Mouse (Mus musculus) neural tube, embryonic 15.5 days (tissue): ENCODE measurements around the gene Plcd3. TPM values are rescaled to one million over a fixed set of nuclear protein-coding genes. Genes with fewer than 3 reads are reported as not detected.

Experiments used
- ATAC-seq: fragments of 200-750 bp; cut with Nextera tagmentation; 2 replicates; pipeline ENCODE4 v1.8.0; 2017; ENCODE audit warnings: mild to moderate bottlenecking, moderate TSS enrichment, moderate library complexity; ENCODE audit not compliant: low FRiP score
- H3K27ac ChIP-seq: fragments of 300-500 bp; sonication (generic); replicated peaks from 2 replicates; pipeline ENCODE4 v1.5.1; 2015; ENCODE audit warnings: mild to moderate bottlenecking, inconsistent platforms
- H3K27me3 ChIP-seq: fragments of 300-500 bp; sonication (generic); replicated peaks from 2 replicates; pipeline ENCODE4 v1.6.1; 2015; ENCODE audit warnings: inconsistent platforms
- H3K36me3 ChIP-seq: fragments of 300-500 bp; sonication (generic); 2 replicates; pipeline ENCODE4 v1.6.1; 2015; ENCODE audit warnings: inconsistent platforms
- H3K4me1 ChIP-seq: fragments of 300-500 bp; sonication (generic); 2 replicates; pipeline ENCODE4 v1.6.1; 2015; ENCODE audit warnings: inconsistent platforms
- H3K4me2 ChIP-seq: fragments of 300-500 bp; sonication (generic); 2 replicates; pipeline ENCODE4 v1.6.1; 2015; ENCODE audit warnings: inconsistent platforms, mild to moderate bottlenecking, moderate library complexity
- H3K4me3 ChIP-seq: fragments of 300-500 bp; sonication (generic); replicated peaks from 2 replicates; pipeline ENCODE4 v1.5.1; 2015; ENCODE audit warnings: mild to moderate bottlenecking, inconsistent platforms
- H3K9ac ChIP-seq: fragments of 300-500 bp; sonication (generic); replicated peaks from 2 replicates; pipeline ENCODE4 v1.6.1; 2015; ENCODE audit warnings: mild to moderate bottlenecking, inconsistent platforms
- H3K9me3 ChIP-seq: fragments of 300-500 bp; sonication (generic); replicated peaks from 2 replicates; pipeline ENCODE4 v1.6.1; 2016; ENCODE audit warnings: inconsistent platforms
- WGBS: fragments of 180-500 bp; shearing (Covaris S2); methylation state at CpG from one replicate; pipeline ENCODE4 v1.1.7; 2015; ENCODE audit warnings: mixed read lengths; 5-methylcytosine and 5-hydroxymethylcytosine counted together
- polyA plus RNA-seq: library from polyadenylated mRNA; unstranded; fragments of >200 nt; fragmentation: Nextera tagmentation; extraction: Ambion mirVana; gene quantifications from 2 replicates; pipeline ENCODE4 v1.2.1, GENCODE M21; 2015

Plcd3 gene
- polyA plus RNA-seq: 3.2 and 3.4 TPM in 2 replicates

DNA sequence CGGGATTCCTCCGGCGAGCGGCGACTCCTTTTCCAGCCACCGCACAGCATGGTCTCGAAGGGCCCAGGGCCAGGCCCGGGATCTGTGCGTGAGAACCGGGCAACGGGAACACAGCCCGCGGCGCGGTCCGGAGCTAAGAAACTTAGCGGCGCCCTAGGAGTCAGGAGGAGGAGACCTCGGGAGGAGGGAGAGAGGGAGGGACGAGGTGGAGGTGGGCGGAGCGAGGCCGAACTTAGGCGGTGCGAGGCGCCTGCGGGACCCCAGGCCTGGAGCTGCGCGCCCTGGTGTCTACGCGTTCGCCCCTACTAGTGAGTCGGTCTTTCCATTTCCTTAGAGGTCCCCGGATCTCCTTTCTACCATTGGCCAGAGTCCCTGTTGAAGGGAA lies at the start of gene Plcd3, which contains the start of gene Acbd4:
TSS of gene Plcd3 (minus strand) at position 178 of the 385 bp plus-strand sequence.
TSS of gene Acbd4 (plus strand) at position 202 of the 385 bp plus-strand sequence.
- Histone ChIP-seq H3K9me3 (no peaks in the 10 kb centered on the region), H3K4me3 (peak within 1 kb of the TSS; percentile 52), H3K27ac (no peak within 1 kb of the TSS), H3K9ac (peak within 1 kb of the TSS; percentile 44), H3K27me3 (peaks cover 50% of the 10 kb centered on the region), H3K4me1 (peaks cover 26% of the 10 kb centered on the region), H3K4me2 (peak within 1 kb of the TSS; percentile 92), H3K36me3 (no peaks in the 10 kb centered on the region)
- peak; percentile 58 for ATAC-seq
- under 1% methylated on average over 34 of the region's 34 CpGs for WGBS

GRCm38 (mm10) chr11:103149771-103150170 lies 48.3 kb upstream of the Plcd3 start:
- 97% methylated on average over 4 of the region's 4 CpGs for WGBS
- Histone ChIP-seq H3K4me3 (no peak overlapping the region), H3K4me1 (0 out of 2 replicates have a peak, but pooled peaks cover 6% of the 10 kb centered on the region), H3K9ac (no peak overlapping the region), H3K36me3 (no peaks in the 10 kb centered on the region), H3K4me2 (no peak overlapping the region), H3K9me3 (no peaks in the 10 kb centered on the region), H3K27ac (no peak overlapping the region), H3K27me3 (no peaks in the 10 kb centered on the region)
- no peak for ATAC-seq

- Histone ChIP-seq H3K9me3 (no peaks in the 10 kb centered on the region), H3K9ac (no peak overlapping the region), H3K27me3 (no peaks in the 10 kb centered on the region), H3K4me2 (no peak overlapping the region), H3K27ac (no peak overlapping the region), H3K36me3 (no peaks in the 10 kb centered on the region), H3K4me3 (no peak overlapping the region), H3K4me1 (peaks cover 12% of the 10 kb centered on the region)
- no peak for ATAC-seq
- 70% methylated on average over 4 of the region's 4 CpGs for WGBS
Measured at GRCm38 (mm10) chr11:103147766-103148165, 46.3 kb upstream of the Plcd3 start.

GRCm38 (mm10) chr11:103146386-103146785 lies 44.9 kb upstream of the Plcd3 start:
- 88% methylated on average over 4 of the region's 4 CpGs for WGBS
- Histone ChIP-seq H3K9ac (no peak overlapping the region), H3K9me3 (no peaks in the 10 kb centered on the region), H3K4me3 (no peak overlapping the region), H3K4me2 (no peak overlapping the region), H3K27me3 (no peaks in the 10 kb centered on the region), H3K36me3 (no peaks in the 10 kb centered on the region), H3K4me1 (peaks cover 25% of the 10 kb centered on the region), H3K27ac (no peak overlapping the region)
- ATAC-seq: no peak

GRCm38 (mm10) chr11:103144309-103145285 lies 43.1 kb upstream of the Plcd3 start:
- no peaks in the 10 kb centered on the region for H3K9me3 ChIP-seq
- peaks cover 3% of the 10 kb centered on the region; the same call in 1 of the 2 replicates for H3K36me3 ChIP-seq
- no peak overlapping the region; the same call in 1 of the 2 replicates for H3K27ac ChIP-seq
- H3K4me3 ChIP-seq: no peak overlapping the region
- no peak overlapping the region for H3K9ac ChIP-seq
- ATAC-seq: no peak
- 42% methylated on average over 12 of the region's 12 CpGs for WGBS
- H3K4me2 ChIP-seq: no peak overlapping the region
- H3K4me1 ChIP-seq: peaks cover 32% of the 10 kb centered on the region
- H3K27me3 ChIP-seq: no peaks in the 10 kb centered on the region

DNA sequence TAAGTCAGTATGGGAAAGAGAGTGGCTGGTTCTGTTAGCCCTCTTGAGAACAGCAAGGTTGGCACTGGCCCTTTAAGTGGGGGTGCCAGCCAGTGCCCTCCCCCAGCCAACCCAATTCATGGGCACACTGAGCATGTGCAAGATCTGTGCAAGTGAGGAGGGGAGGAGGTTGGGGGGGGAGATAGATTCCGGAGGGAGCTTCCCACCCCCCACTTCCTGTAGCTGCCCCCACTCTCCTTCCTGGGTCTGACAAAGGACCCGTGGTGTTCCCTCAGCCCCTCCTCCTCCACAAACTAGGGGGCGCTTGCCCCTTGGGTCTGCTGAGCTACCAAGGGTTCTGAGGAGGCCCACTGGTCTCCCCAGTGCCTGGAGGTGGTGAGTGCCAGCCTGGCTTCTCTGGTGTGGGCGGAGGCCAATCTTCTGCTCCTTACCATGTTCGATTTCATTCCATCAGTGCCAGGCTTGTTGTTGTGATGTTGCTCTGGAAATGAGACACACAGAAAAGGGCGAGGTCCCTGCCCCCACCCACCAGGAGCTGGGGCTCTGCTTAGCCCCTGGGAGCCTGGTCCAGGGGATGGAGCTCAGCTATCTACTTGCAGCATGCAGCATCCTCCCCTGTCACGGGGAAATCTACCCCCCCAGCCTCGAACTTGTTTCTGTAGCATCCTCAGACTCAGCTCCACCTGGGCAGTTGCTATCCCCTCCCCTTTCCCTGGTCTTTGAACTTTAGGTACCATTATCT lies 41.2 kb upstream of the Plcd3 start:
- 28% methylated on average over 7 of the region's 8 CpGs for WGBS
- H3K9ac ChIP-seq: peak overlapping the region; percentile 51
- H3K27ac ChIP-seq: peak overlapping the region; percentile 94
- H3K9me3 ChIP-seq: no peaks in the 10 kb centered on the region
- H3K4me1 ChIP-seq: peaks cover 32% of the 10 kb centered on the region
- ATAC-seq: peak; percentile 94
- H3K4me2 ChIP-seq: peak overlapping the region; percentile 60
- peaks cover 18% of the 10 kb centered on the region for H3K36me3 ChIP-seq
- H3K27me3 ChIP-seq: no peaks in the 10 kb centered on the region
- peak overlapping the region; percentile 35 for H3K4me3 ChIP-seq

GRCm38 (mm10) chr11:103141944-103142255 lies 40.4 kb upstream of the Plcd3 start:
- 45% methylated on average over 1 of the region's 1 CpGs for WGBS
- Histone ChIP-seq H3K4me1 (peaks cover 32% of the 10 kb centered on the region), H3K27me3 (no peaks in the 10 kb centered on the region), H3K36me3 (peaks cover 18% of the 10 kb centered on the region), H3K4me2 (peak overlapping the region; percentile 60), H3K4me3 (no peak overlapping the region), H3K9me3 (no peaks in the 10 kb centered on the region), H3K27ac (peak overlapping the region; percentile 94), H3K9ac (no peak overlapping the region)
- 0 out of 2 replicates have a peak, but pooled peaks have one; percentile 9 for ATAC-seq

- H3K36me3 ChIP-seq: peaks cover 18% of the 10 kb centered on the region
- H3K27me3 ChIP-seq: no peaks in the 10 kb centered on the region
- peak overlapping the region; percentile 94 for H3K27ac ChIP-seq
- H3K9me3 ChIP-seq: no peaks in the 10 kb centered on the region
- peaks cover 32% of the 10 kb centered on the region for H3K4me1 ChIP-seq
- no peak overlapping the region for H3K9ac ChIP-seq
- WGBS: 47% methylated on average over 11 of the region's 11 CpGs
- no peak overlapping the region for H3K4me3 ChIP-seq
- peak overlapping the region; percentile 60 for H3K4me2 ChIP-seq
- no peak for ATAC-seq
Measured at GRCm38 (mm10) chr11:103141101-103141943, 39.9 kb upstream of the Plcd3 start.

- Histone ChIP-seq H3K9ac (no peak overlapping the region), H3K27me3 (no peaks in the 10 kb centered on the region), H3K4me1 (peaks cover 36% of the 10 kb centered on the region), H3K9me3 (no peaks in the 10 kb centered on the region), H3K27ac (peak overlapping the region; percentile 94), H3K4me2 (no peak overlapping the region), H3K36me3 (peaks cover 18% of the 10 kb centered on the region), H3K4me3 (no peak overlapping the region)
- ATAC-seq: no peak
- 61% methylated on average over 6 of the region's 6 CpGs for WGBS
Measured at GRCm38 (mm10) chr11:103140763-103141100, 39.3 kb upstream of the Plcd3 start.

GRCm38 (mm10) chr11:103139951-103140762 lies 38.7 kb upstream of the Plcd3 start:
- H3K27ac ChIP-seq: peak overlapping the region; percentile 94
- ATAC-seq: no peak
- WGBS: 90% methylated on average over 14 of the region's 14 CpGs

More at GRCm38 (mm10) chr11:103139951-103140762, 38.7 kb upstream of the Plcd3 start:
- Histone ChIP-seq H3K4me1 (peaks cover 42% of the 10 kb centered on the region), H3K9ac (no peak overlapping the region), H3K36me3 (peaks cover 18% of the 10 kb centered on the region), H3K9me3 (no peaks in the 10 kb centered on the region), H3K4me2 (no peak overlapping the region), H3K4me3 (no peak overlapping the region), H3K27me3 (no peaks in the 10 kb centered on the region)
